Mouse (Mus musculus) neural tube, embryonic 14.5 days (tissue): ENCODE results near the gene U2surp. TPM values are rescaled to one million over a fixed set of nuclear protein-coding genes. Genes with fewer than 3 reads are reported as not detected.
"Not testable (repeated sequence)": the region's sequence is repeated elsewhere in the genome, so short reads cannot be mapped to it uniquely, and the experiment has no call there.

Experiments used
- ATAC-seq: fragments of 200-750 bp; cut with Nextera tagmentation; 2 replicates; pipeline ENCODE4 v1.8.0; 2017; ENCODE audit warnings: low read depth, mild to moderate bottlenecking, moderate TSS enrichment, moderate library complexity
- H3K27ac ChIP-seq: fragments of 300-500 bp; sonication (generic); 2 replicates; pipeline ENCODE4 v1.5.1; 2014; ENCODE audit warnings: low read depth, mild to moderate bottlenecking, control low read depth, low read length, moderate library complexity, mixed read lengths
- H3K27me3 ChIP-seq: fragments of 300-500 bp; sonication (generic); 2 replicates; pipeline ENCODE4 v1.6.1; 2014; ENCODE audit warnings: low read length; ENCODE audit not compliant: control insufficient read depth, insufficient read depth
- H3K36me3 ChIP-seq: fragments of 300-500 bp; sonication (generic); 2 replicates; pipeline ENCODE4 v1.6.1; 2014; ENCODE audit warnings: low read length, mixed read lengths; ENCODE audit not compliant: control insufficient read depth, insufficient read depth
- H3K4me1 ChIP-seq: fragments of 300-500 bp; sonication (generic); 2 replicates; pipeline ENCODE4 v1.6.1; 2014; ENCODE audit warnings: low read length; ENCODE audit not compliant: control insufficient read depth, insufficient read depth
- H3K4me2 ChIP-seq: fragments of 300-500 bp; sonication (generic); 2 replicates; pipeline ENCODE4 v1.6.1; 2014; ENCODE audit warnings: mild to moderate bottlenecking, low read depth, low read length, control low read depth
- H3K4me3 ChIP-seq: fragments of 300-500 bp; sonication (generic); 2 replicates; pipeline ENCODE4 v1.5.1; 2014; ENCODE audit warnings: low read depth, low read length, control low read depth, mixed read lengths
- H3K9ac ChIP-seq: fragments of 300-500 bp; sonication (generic); replicated peaks from 2 replicates; pipeline ENCODE4 v1.6.1; 2014; ENCODE audit warnings: low read depth, mild to moderate bottlenecking, control low read depth, low read length, mixed read lengths
- H3K9me3 ChIP-seq: fragments of 300-500 bp; sonication (generic); 2 replicates; pipeline ENCODE4 v1.6.1; 2016; ENCODE audit warnings: low read length; ENCODE audit not compliant: control insufficient read depth
- WGBS: fragments of 180-500 bp; shearing (Covaris S2); extraction: QIAGEN DNeasy Blood & Tissue Kit; methylation state at CpG from one replicate; pipeline ENCODE4 v1.1.7; 2014; 5-methylcytosine and 5-hydroxymethylcytosine counted together
- polyA plus RNA-seq: library from polyadenylated mRNA; unstranded; fragments of >200 nt; fragmentation: Nextera tagmentation; extraction: Ambion mirVana; gene quantifications from 2 replicates; pipeline ENCODE4 v1.2.1, GENCODE M21; 2014

Gene U2surp
- polyA plus RNA-seq, 1 experiment from 2014 or later: 135 TPM

GRCm38 (mm10) chr9:95493393-95493792 lies 18.4 kb downstream of the U2surp start:
- no peak overlapping the region for H3K4me3 ChIP-seq
- H3K4me2 ChIP-seq: no peak overlapping the region
- ATAC-seq: no peak
- 92% methylated on average over 3 of the region's 3 CpGs for WGBS
- peaks cover 19% of the 10 kb centered on the region for H3K36me3 ChIP-seq
- H3K27me3 ChIP-seq: no peaks in the 10 kb centered on the region
- H3K9ac ChIP-seq: no peak overlapping the region
- no peaks in the 10 kb centered on the region for H3K4me1 ChIP-seq
- no peaks in the 10 kb centered on the region for H3K9me3 ChIP-seq
- no peak overlapping the region for H3K27ac ChIP-seq

DNA sequence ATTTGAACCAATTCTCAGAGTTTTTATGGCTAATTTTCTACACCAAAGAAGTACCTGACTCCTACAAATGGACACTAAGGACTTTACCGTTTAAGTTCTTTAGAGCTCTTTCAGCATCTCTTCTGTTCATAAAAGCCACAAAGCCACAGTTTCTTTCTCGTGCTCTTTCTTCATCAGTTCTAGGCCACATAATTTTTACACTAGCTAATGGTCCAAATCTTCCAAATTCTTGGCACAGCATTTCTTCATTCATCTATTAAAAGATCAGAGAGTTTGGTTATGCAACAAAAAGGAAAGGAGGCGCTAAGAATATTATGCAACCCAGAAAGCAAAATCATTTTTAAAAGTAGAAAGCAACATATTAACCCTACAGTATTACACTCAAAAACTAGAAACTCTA lies 21.8 kb downstream of the U2surp start:
- H3K9ac ChIP-seq: no peak overlapping the region
- no peak for ATAC-seq
- H3K4me1 ChIP-seq: no peaks in the 10 kb centered on the region
- no peak overlapping the region for H3K27ac ChIP-seq
- no peak overlapping the region for H3K4me3 ChIP-seq
- no peak overlapping the region for H3K4me2 ChIP-seq
- peaks cover 19% of the 10 kb centered on the region for H3K36me3 ChIP-seq
- no peaks in the 10 kb centered on the region for H3K9me3 ChIP-seq
- no peaks in the 10 kb centered on the region for H3K27me3 ChIP-seq
- 95% methylated on average over 3 of the region's 3 CpGs for WGBS

GRCm38 (mm10) chr9:95488861-95489260 lies 22.9 kb downstream of the U2surp start:
- no peaks in the 10 kb centered on the region for H3K27me3 ChIP-seq
- no peaks in the 10 kb centered on the region for H3K9me3 ChIP-seq
- no peak overlapping the region for H3K9ac ChIP-seq
- no peak overlapping the region for H3K4me3 ChIP-seq
- no peaks in the 10 kb centered on the region for H3K4me1 ChIP-seq
- H3K36me3 ChIP-seq: peaks cover 24% of the 10 kb centered on the region
- ATAC-seq: no peak
- no peak overlapping the region for H3K4me2 ChIP-seq
- no peak overlapping the region for H3K27ac ChIP-seq

GRCm38 (mm10) chr9:95479981-95480380 lies 31.8 kb downstream of the U2surp start:
- no peak for ATAC-seq
- Histone ChIP-seq H3K36me3 (peaks cover 32% of the 10 kb centered on the region), H3K9me3 (no peaks in the 10 kb centered on the region), H3K9ac (no peak overlapping the region), H3K27ac (no peak overlapping the region), H3K4me3 (no peak overlapping the region), H3K4me2 (no peak overlapping the region), H3K4me1 (no peaks in the 10 kb centered on the region), H3K27me3 (no peaks in the 10 kb centered on the region)
- whole genome bisulfite sequencing: 93% methylated on average over 3 of the region's 3 CpGs

DNA sequence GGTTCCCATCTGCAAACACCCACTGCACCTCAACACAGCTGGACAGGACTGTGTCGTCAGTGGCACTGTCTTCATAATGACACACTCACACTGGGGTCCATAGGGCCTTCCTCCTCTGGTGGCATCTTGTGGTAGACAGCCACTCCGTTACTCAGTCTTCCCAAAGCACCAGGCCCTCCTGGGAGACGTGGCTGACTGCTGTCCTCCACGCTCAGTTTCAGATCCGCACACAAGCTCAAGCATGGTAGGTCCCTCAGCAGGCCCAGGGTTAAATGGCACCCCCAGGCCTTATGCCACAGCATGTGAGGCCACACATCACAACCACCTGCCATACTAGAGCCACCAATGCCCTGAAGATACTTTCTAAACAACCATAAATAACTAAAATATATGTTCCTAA lies 33.4 kb downstream of the U2surp start:
- H3K4me2 ChIP-seq: no peak overlapping the region
- H3K4me1 ChIP-seq: no peaks in the 10 kb centered on the region
- H3K27ac ChIP-seq: no peak overlapping the region
- no peaks in the 10 kb centered on the region for H3K9me3 ChIP-seq
- peaks cover 34% of the 10 kb centered on the region for H3K36me3 ChIP-seq
- no peak overlapping the region for H3K4me3 ChIP-seq
- H3K9ac ChIP-seq: no peak overlapping the region
- H3K27me3 ChIP-seq: no peaks in the 10 kb centered on the region
- WGBS: 90% methylated on average over 5 of the region's 5 CpGs
- no peak; the same call in 1 of the 2 replicates for ATAC-seq

- Histone ChIP-seq H3K9me3 (no peaks in the 10 kb centered on the region), H3K27ac (no peak overlapping the region), H3K4me1 (no peaks in the 10 kb centered on the region), H3K9ac (no peak overlapping the region), H3K36me3 (peaks cover 32% of the 10 kb centered on the region), H3K27me3 (no peaks in the 10 kb centered on the region), H3K4me3 (no peak overlapping the region), H3K4me2 (no peak overlapping the region)
- no peak for ATAC-seq
- WGBS: 97% methylated on average over 1 of the region's 1 CpGs
Observed at GRCm38 (mm10) chr9:95472926-95473325, 38.9 kb downstream of the U2surp start.

DNA sequence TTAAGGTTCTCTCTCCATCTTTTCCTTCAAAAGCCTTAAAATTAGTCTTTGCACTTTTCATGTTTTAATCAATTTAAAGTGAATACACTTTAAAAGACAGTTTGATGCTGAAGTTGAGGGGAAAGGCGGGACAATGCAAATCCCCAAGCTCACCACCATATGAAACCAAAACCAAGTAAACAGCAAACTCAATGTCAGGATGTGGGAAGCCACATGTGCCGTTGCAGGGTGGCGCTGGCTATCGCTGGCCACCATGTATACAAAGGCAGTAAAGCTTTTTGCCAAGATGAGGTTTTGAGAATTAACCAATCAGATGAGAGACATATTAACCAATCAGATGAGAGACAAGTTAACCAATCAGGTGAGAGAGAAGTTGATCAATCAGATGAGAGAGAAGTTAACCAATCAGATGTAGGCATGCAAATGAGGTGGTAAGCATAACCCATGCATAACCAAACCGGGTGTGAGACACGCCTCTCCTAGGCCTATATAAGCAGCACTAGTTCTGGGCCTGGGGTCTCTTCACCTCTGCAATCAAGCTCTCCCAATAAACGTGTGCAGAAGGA lies 42.7 kb downstream of the U2surp start:
- WGBS: 94% methylated on average over 7 of the region's 7 CpGs
- H3K9ac ChIP-seq, H3K27me3 ChIP-seq, H3K9me3 ChIP-seq, ATAC-seq, H3K27ac ChIP-seq, H3K4me2 ChIP-seq, H3K4me3 ChIP-seq, H3K4me1 ChIP-seq: not testable (repeated sequence)
- peaks cover 26% of the 10 kb centered on the region for H3K36me3 ChIP-seq

DNA sequence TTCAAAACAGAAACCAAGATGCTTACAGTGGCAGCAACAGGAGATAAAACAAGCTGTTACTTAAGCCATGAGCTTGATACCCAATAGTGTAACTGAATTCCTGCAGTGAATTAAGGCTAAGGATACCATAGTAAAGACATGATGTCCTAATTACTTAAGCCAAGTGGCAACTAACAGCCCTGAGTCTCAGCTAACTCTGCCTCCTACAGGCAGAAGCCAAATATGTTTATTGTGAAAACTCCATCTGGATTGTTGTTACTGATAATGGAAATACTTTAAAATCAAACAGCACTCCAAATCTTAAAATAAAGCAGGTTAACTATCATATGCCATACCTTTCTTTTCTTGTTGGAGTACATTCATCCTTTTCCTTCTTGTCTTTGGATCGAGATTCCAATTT lies 47.8 kb downstream of the U2surp start:
- no peak overlapping the region for H3K27ac ChIP-seq
- WGBS: 100% methylated on average over 1 of the region's 1 CpGs
- H3K4me2 ChIP-seq: no peak overlapping the region
- H3K4me3 ChIP-seq: no peak overlapping the region
- ATAC-seq: no peak
- no peaks in the 10 kb centered on the region for H3K4me1 ChIP-seq
- H3K36me3 ChIP-seq: peaks cover 18% of the 10 kb centered on the region
- H3K27me3 ChIP-seq: no peaks in the 10 kb centered on the region
- H3K9ac ChIP-seq: no peak overlapping the region
- H3K9me3 ChIP-seq: no peaks in the 10 kb centered on the region

DNA sequence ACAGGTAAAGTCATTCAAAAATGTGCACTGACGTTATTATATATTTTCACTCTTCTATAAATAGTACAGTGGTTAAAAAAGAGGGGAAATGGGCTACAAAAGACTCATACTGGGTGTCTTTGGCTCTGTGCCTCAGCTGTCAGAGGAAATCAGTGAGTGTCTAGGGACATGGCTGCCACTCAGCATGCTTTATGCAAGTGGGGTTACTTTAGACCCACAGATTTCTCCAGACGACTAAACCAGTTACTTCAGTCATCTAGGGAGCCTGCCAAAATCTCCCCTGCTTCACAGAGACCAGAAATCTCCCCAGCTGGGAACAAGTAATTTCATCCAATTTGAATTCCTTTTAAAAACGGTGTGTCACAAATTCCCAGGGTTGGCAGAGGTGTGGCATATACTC lies 59.9 kb downstream of the U2surp start:
- WGBS: 53% methylated on average over 3 of the region's 3 CpGs
- no peak overlapping the region for H3K9ac ChIP-seq
- no peak overlapping the region for H3K4me3 ChIP-seq
- no peak for ATAC-seq
- no peak overlapping the region for H3K27ac ChIP-seq
- no peaks in the 10 kb centered on the region for H3K9me3 ChIP-seq
- no peak overlapping the region for H3K4me2 ChIP-seq
- no peaks in the 10 kb centered on the region for H3K4me1 ChIP-seq
- H3K27me3 ChIP-seq: no peaks in the 10 kb centered on the region
- H3K36me3 ChIP-seq: no peaks in the 10 kb centered on the region; the same call in 1 of the 2 replicates
